Mouse (Mus musculus): ENCODE data around the gene Slc41a2.

The Slc41a2 gene

GRCm38 (mm10) chr10:83184480-83185069 is 153.1 kb downstream of the Slc41a2 start:
- DNase-seq (ENCODE audit: low read depth) = peak; percentile 53

GRCm38 (mm10) chr10:83183634-83184479 is 153.8 kb downstream of the Slc41a2 start:
- peak; percentile 60 for DNase-seq (ENCODE audit: low read depth)

GRCm38 (mm10) chr10:83182573-83182960 is 155.1 kb downstream of the Slc41a2 start:
- DNase-seq (ENCODE audit: low read depth) = peak; percentile 77

- DNase-seq (ENCODE audit: low read depth) = no peak
These were observed 155.7 kb downstream of the Slc41a2 start for GRCm38 (mm10) chr10:83181831-83182572.

Measured in naive thymus-derived CD4-positive, alpha-beta T cell, adult 2 months (primary cell).